Comparison of ENCODE assay signal across 9 mouse cellular contexts in the genomic region with DNA sequence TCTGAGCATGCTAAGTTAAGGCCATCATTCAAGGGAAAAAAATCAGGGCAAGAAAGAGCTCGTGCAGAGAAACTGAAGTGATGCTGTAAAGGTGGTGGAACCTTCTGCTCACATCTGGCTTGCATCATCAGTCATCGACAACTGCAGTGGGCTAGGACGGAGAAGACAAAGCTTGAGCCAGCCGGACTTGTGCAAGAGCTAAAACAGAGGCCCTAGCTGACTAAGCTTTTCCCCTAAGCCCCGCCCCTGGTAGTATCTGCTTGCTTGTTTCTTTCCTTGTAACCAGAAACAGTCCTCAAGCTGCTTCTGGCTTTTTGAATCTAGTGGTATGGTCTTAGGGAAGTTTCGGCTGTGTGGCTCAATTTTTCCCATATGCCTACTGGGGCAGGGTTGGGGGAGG. TPM values are rescaled to one million over a fixed set of nuclear protein-coding genes. Genes with fewer than 3 reads are reported as not detected.
DNase-seq lines count a peak whose midpoint lies in the region; ATAC-seq and TF ChIP-seq lines count a peak whose summit lies in the region.
"Had no signal": no experiment of that assay in that cellular context is flagged by ENCODE, and none has a peak within 500 bp of the region (broad histone marks: within the 10 kb centered on the region; RNA-seq: fewer than 3 reads in every experiment).

No protein-coding gene starts in this region.

- peak; percentile 36 for DNase-seq in CD4-positive, CD25-positive, alpha-beta regulatory T cell, adult 2 months (ENCODE audit: low read depth, low spot score)
- DNase-seq in adipocyte (ENCODE audit: low spot score), result peak; percentile 50
- peak; percentile 29 for DNase-seq in gastrocnemius, postnatal 25 days
- DNase-seq in limb, embryonic 14.5 days (ENCODE audit: low spot score), result peak; percentile 20
- DNase-seq in layer of hippocampus, adult 8-10 months (ENCODE audit: low spot score in 2 of 2), result no peak
- DNase-seq in spleen, adult 12 weeks (ENCODE audit: low spot score), result no peak
- no peak for DNase-seq in c-Kit-positive CD71-positive TER-119-positive erythroid progenitor cells, embryonic 14.5 days (ENCODE audit: low spot score)

- 52% methylated on average over 6 of the region's 6 CpGs for WGBS in limb, embryonic 14.5 days
- WGBS in neural tube, embryonic 15.5 days, result 75% methylated on average over 6 of the region's 6 CpGs

- no peak for TF ChIP-seq POLR2A in limb, embryonic 14.5 days (IDR thresholded peaks at IDR 0.05; ENCODE audit: borderline replicate concordance, extremely low read depth, insufficient read depth, insufficient read length)

- 0 out of 2 replicates have a peak, but pooled peaks cover 4% of the 10 kb centered on the region for H3K4me1 ChIP-seq in limb, embryonic 14.5 days (ENCODE audit: control insufficient read depth, insufficient read depth, low read length)
- H3K4me1 ChIP-seq in neural tube, embryonic 15.5 days, result no peaks in the 10 kb centered on the region
- H3K4me1 ChIP-seq: neural tube, embryonic 12.5 days had no signal

- no peak overlapping the region for H3K9ac ChIP-seq in limb, embryonic 14.5 days (ENCODE audit: low read depth, low read length, severe bottlenecking)
- no peak overlapping the region for H3K9ac ChIP-seq in neural tube, embryonic 15.5 days (replicated peaks)
- H3K9ac ChIP-seq: neural tube, embryonic 12.5 days had no signal

- H3K4me2 ChIP-seq in limb, embryonic 14.5 days (replicated peaks; ENCODE audit: low read depth, low read length, severe bottlenecking), result no peak overlapping the region
- no peak overlapping the region for H3K4me2 ChIP-seq in neural tube, embryonic 15.5 days
- H3K4me2 ChIP-seq: neural tube, embryonic 12.5 days had no signal

- H3K27me3 ChIP-seq in limb, embryonic 14.5 days (ENCODE audit: control insufficient read depth, insufficient read depth, low read length), result no peaks in the 10 kb centered on the region
- no peaks in the 10 kb centered on the region for H3K27me3 ChIP-seq in neural tube, embryonic 15.5 days (replicated peaks)
- H3K27me3 ChIP-seq: neural tube, embryonic 12.5 days had no signal

- H3K4me3 ChIP-seq in limb, embryonic 14.5 days (replicated peaks; ENCODE audit: low read length), result no peak overlapping the region
- no peak overlapping the region for H3K4me3 ChIP-seq in neural tube, embryonic 15.5 days (replicated peaks)
- H3K4me3 ChIP-seq: neural tube, embryonic 12.5 days had no signal

- H3K36me3 ChIP-seq in limb, embryonic 14.5 days (ENCODE audit: control insufficient read depth, insufficient read depth, low read length), result peaks cover 10% of the 10 kb centered on the region; the same call in 1 of the 2 replicates
- H3K36me3 ChIP-seq in neural tube, embryonic 15.5 days, result no peaks in the 10 kb centered on the region
- H3K36me3 ChIP-seq: neural tube, embryonic 12.5 days had no signal

- no peak overlapping the region for H3K27ac ChIP-seq in limb, embryonic 14.5 days (replicated peaks; ENCODE audit: low read depth, low read length)
- no peak overlapping the region for H3K27ac ChIP-seq in neural tube, embryonic 15.5 days (replicated peaks)
- H3K27ac ChIP-seq: neural tube, embryonic 12.5 days had no signal

- no peaks in the 10 kb centered on the region for H3K9me3 ChIP-seq in limb, embryonic 14.5 days (ENCODE audit: control insufficient read depth, low read length)
- no peaks in the 10 kb centered on the region for H3K9me3 ChIP-seq in neural tube, embryonic 15.5 days (replicated peaks)
- H3K9me3 ChIP-seq: neural tube, embryonic 12.5 days had no signal

- ATAC-seq in limb, embryonic 14.5 days (ENCODE audit: low FRiP score, low read depth), result peak; percentile 44; the same call in 1 of the 2 replicates
- no peak for ATAC-seq in neural tube, embryonic 15.5 days (ENCODE audit: low FRiP score)

RNA-seq across cellular contexts. Expression of a gene that starts 56.5 kb away (rescaled TPM):
- 1 to 10 TPM; 2.8 to 4.0 TPM for total RNA-seq in gastrocnemius, postnatal 25 days (2021)
- 62.2 and 71.4 TPM in 2 replicates for polyA plus RNA-seq in limb, embryonic 14.5 days (2012; rRNA removed)
- polyA plus RNA-seq in limb, embryonic 14.5 days (2014; fragmentation: Nextera tagmentation; extraction: Ambion mirVana), result 40.1 and 48.1 TPM in 2 replicates
- 10 to 100 TPM; 17.0 to 19.5 (median 18.7) TPM for total RNA-seq in layer of hippocampus, adult 8-10 months (2022)
- 24.4 and 28.7 TPM in 2 replicates for polyA plus RNA-seq in neural tube, embryonic 15.5 days (2015; fragmentation: Nextera tagmentation; extraction: Ambion mirVana)

Comparison
In these comparisons a context has a peak if more than half of its experiments do, and no peak if none do; other contexts are left out.
1. DNase-seq: peak in CD4-positive, CD25-positive, alpha-beta regulatory T cell, adult 2 months (single experiment), adipocyte (single experiment), gastrocnemius, postnatal 25 days (single experiment) and limb, embryonic 14.5 days (single experiment); none in layer of hippocampus, adult 8-10 months (0 of 2), spleen, adult 12 weeks (single experiment) and c-Kit-positive CD71-positive TER-119-positive erythroid progenitor cells, embryonic 14.5 days (single experiment).